Mouse (Mus musculus) hindbrain, embryonic 14.5 days (tissue): Measurements from ENCODE around the gene Kars. TPM values are rescaled to one million over a fixed set of nuclear protein-coding genes. Genes with fewer than 3 reads are reported as not detected.

Source experiments
- ATAC-seq: fragments of 200-750 bp; cut with Nextera tagmentation; 2 replicates; pipeline ENCODE4 v1.8.0; 2017; ENCODE audit warnings: moderate number of reproducible peaks, mild to moderate bottlenecking, moderate TSS enrichment, moderate library complexity; ENCODE audit not compliant: low FRiP score
- DNase-seq: peaks from one replicate; pipeline ENCODE4 v3.0.0-alpha.2; 2015; ENCODE audit warnings: low spot score
- H3K27ac ChIP-seq: fragments of 300-500 bp; sonication (generic); 2 replicates; pipeline ENCODE4 v1.5.1; 2014; ENCODE audit warnings: mild to moderate bottlenecking, moderate library complexity
- H3K27me3 ChIP-seq: fragments of 300-500 bp; sonication (generic); 2 replicates; pipeline ENCODE4 v1.6.1; 2014; ENCODE audit warnings: mild to moderate bottlenecking, low read length, mixed read lengths; ENCODE audit not compliant: control insufficient read depth, insufficient read depth
- H3K36me3 ChIP-seq: fragments of 300-500 bp; sonication (generic); replicated peaks from 2 replicates; pipeline ENCODE4 v1.6.1; 2014; ENCODE audit not compliant: control insufficient read depth, insufficient read depth
- H3K4me1 ChIP-seq: fragments of 300-500 bp; sonication (generic); replicated peaks from 2 replicates; pipeline ENCODE4 v1.6.1; 2014; ENCODE audit warnings: antibody characterized with exemption, low read length, mixed read lengths; ENCODE audit not compliant: control insufficient read depth, insufficient read depth
- H3K4me2 ChIP-seq: fragments of 300-500 bp; sonication (generic); replicated peaks from 2 replicates; pipeline ENCODE4 v1.6.1; 2014; ENCODE audit warnings: mild to moderate bottlenecking, moderate library complexity
- H3K4me3 ChIP-seq: fragments of 300-500 bp; sonication (generic); replicated peaks from 2 replicates; pipeline ENCODE4 v1.5.1; 2014; ENCODE audit warnings: mild to moderate bottlenecking, low read length
- H3K9ac ChIP-seq: fragments of 300-500 bp; sonication (generic); 2 replicates; pipeline ENCODE4 v1.6.1; 2014
- H3K9me3 ChIP-seq: fragments of 300-500 bp; sonication (generic); 2 replicates; pipeline ENCODE4 v1.6.1; 2016; ENCODE audit warnings: low read length; ENCODE audit not compliant: control insufficient read depth
- WGBS: fragments of 180-500 bp; shearing (Covaris S2); extraction: QIAGEN DNeasy Blood & Tissue Kit; methylation state at CpG from one replicate; pipeline ENCODE4 v1.1.7; 2014; 5-methylcytosine and 5-hydroxymethylcytosine counted together
- polyA plus RNA-seq: library from polyadenylated mRNA; unstranded; fragments of >200 nt; fragmentation: Nextera tagmentation; extraction: Ambion mirVana; gene quantifications from 2 replicates; pipeline ENCODE4 v1.2.1, GENCODE M21; 2014

The Kars gene
- polyA plus RNA-seq, 1 experiment from 2014 or later = 190 TPM

GRCm38 (mm10) chr8:111943544-111943943 is 67.6 kb downstream of the Kars start:
- ATAC-seq (no peak), DNase-seq (no peak)
- peaks cover 12% of the 10 kb centered on the region for H3K4me1 ChIP-seq
- H3K4me3 ChIP-seq = no peak overlapping the region
- no peak overlapping the region for H3K27ac ChIP-seq
- H3K36me3 ChIP-seq = peaks cover 64% of the 10 kb centered on the region
- no peak overlapping the region for H3K9ac ChIP-seq
- H3K4me2 ChIP-seq = no peak overlapping the region
- no peaks in the 10 kb centered on the region for H3K27me3 ChIP-seq
- no peaks in the 10 kb centered on the region for H3K9me3 ChIP-seq
- 86% methylated on average over 2 of the region's 2 CpGs for WGBS

Other genes starting within 250 kb of the Kars start
- gene Cfdp1, start 157.0 kb downstream of the Kars start, polyA plus RNA-seq = 155 and 172 TPM in 2 replicates
- gene Tmem170, start 134.6 kb downstream of the Kars start, polyA plus RNA-seq = 2.8 and 3.7 TPM in 2 replicates
- gene Chst5, start 100.9 kb downstream of the Kars start, polyA plus RNA-seq = 2.7 and 4.3 TPM in 2 replicates
- 15.3 and 19.6 TPM in 2 replicates for gene Tmem231, start 77.4 kb downstream of the Kars start, polyA plus RNA-seq
- 454 and 472 TPM in 2 replicates for gene Gabarapl2, start 70.6 kb downstream of the Kars start, polyA plus RNA-seq
- 4.9 and 6.0 TPM in 2 replicates for gene Adat1, start 19.0 kb downstream of the Kars start, polyA plus RNA-seq
- gene Terf2ip, start 75 bp upstream of the Kars start, polyA plus RNA-seq = 57.4 and 60.0 TPM in 2 replicates
- gene Gm6793, start 3.7 kb upstream of the Kars start, polyA plus RNA-seq = 0.39 and 1.2 TPM in 2 replicates